24 mouse cellular contexts compared by ENCODE assay signal in genomic region chr17:72009836-72010235, GRCm38 (mm10).
"Had no signal": no experiment of that assay in that cellular context is flagged by ENCODE, and none has a peak within 500 bp of the region (broad histone marks: within the 10 kb centered on the region; RNA-seq: fewer than 3 reads in every experiment).

No protein-coding gene starts in this region.

- H3K27me3 ChIP-seq: embryonic facial prominence, embryonic 12.5 days; embryonic facial prominence, embryonic 13.5 days; embryonic facial prominence, embryonic 15.5 days; forebrain, embryonic 12.5 days; forebrain, embryonic 15.5 days had no signal

- H3K4me1 ChIP-seq: embryonic facial prominence, embryonic 12.5 days; embryonic facial prominence, embryonic 13.5 days; embryonic facial prominence, embryonic 15.5 days; forebrain, embryonic 10.5 days; forebrain, embryonic 12.5 days; forebrain, embryonic 13.5 days; heart, embryonic 10.5 days had no signal

- H3K4me3 ChIP-seq: embryonic facial prominence, embryonic 10.5 days; embryonic facial prominence, embryonic 12.5 days; embryonic facial prominence, embryonic 13.5 days; embryonic facial prominence, embryonic 15.5 days; erythroblast, embryonic 14.5 days; forebrain, embryonic 10.5 days; forebrain, embryonic 12.5 days; forebrain, embryonic 13.5 days; forebrain, embryonic 15.5 days; gastrocnemius, adult 2 months; heart, adult 2 months; heart, embryonic 10.5 days had no signal

- DNase-seq: cerebellum, adult 8-10 months; cerebellum, adult 9-10 months; cerebellum, adult 9-11 months; cerebellum, postnatal 25 days; cerebellum, postnatal 36 days; embryo, embryonic 11 days; forebrain, postnatal 0 days; gastrocnemius, adult 2 months; gastrocnemius, postnatal 10 days; gastrocnemius, postnatal 14 days; gastrocnemius, postnatal 25 days; gastrocnemius, postnatal 36 days; heart, adult 18-20 months; heart, adult 2 months had no signal

- H3K27ac ChIP-seq: embryonic facial prominence, embryonic 10.5 days; embryonic facial prominence, embryonic 12.5 days; embryonic facial prominence, embryonic 13.5 days; embryonic facial prominence, embryonic 15.5 days; forebrain, embryonic 10.5 days; forebrain, embryonic 12.5 days; forebrain, embryonic 13.5 days; forebrain, embryonic 15.5 days; gastrocnemius, adult 2 months; heart, adult 2 months; heart, embryonic 10.5 days had no signal
